Comparison of ENCODE assay signal across 8 mouse cellular contexts in the genomic region with DNA sequence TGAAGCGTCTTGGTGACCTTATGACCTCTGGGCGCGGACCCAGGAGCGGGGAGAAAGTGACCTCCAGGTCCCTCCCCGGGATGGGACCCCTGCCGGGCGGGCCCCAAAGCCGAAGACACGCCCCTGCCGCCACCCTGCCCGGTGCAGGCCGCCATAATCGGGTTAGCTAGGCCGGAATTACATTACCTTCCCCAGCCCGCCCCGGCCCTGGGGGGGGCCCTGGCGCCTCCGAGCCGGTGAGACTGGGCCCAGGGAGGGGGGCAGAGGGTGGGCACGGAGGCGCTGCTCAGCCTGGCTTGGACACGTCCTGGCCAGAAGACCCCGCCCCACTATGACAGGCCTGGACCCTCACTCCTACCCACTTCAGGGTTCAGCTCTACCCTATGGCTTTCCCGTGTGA. TPM values are rescaled to one million over a fixed set of nuclear protein-coding genes. Genes with fewer than 3 reads are reported as not detected.
DNase-seq lines count a peak whose midpoint lies in the region; ATAC-seq lines count a peak whose summit lies in the region.

No protein-coding gene starts in this region.

- no peaks in the 10 kb centered on the region for H3K36me3 ChIP-seq in forebrain, embryonic 11.5 days (ENCODE audit: control insufficient read depth, insufficient read depth, low read length)
- H3K36me3 ChIP-seq in forebrain, embryonic 15.5 days: no peaks in the 10 kb centered on the region
- no peaks in the 10 kb centered on the region for H3K36me3 ChIP-seq in neural tube, embryonic 11.5 days (ENCODE audit: control insufficient read depth, insufficient read depth, low read length)
- no peaks in the 10 kb centered on the region for H3K36me3 ChIP-seq in limb, embryonic 10.5 days

- H3K27me3 ChIP-seq in forebrain, embryonic 11.5 days (ENCODE audit: control insufficient read depth, insufficient read depth, low read length): peaks cover 88% of the 10 kb centered on the region
- peaks cover 95% of the 10 kb centered on the region for H3K27me3 ChIP-seq in forebrain, embryonic 15.5 days
- peaks cover 87% of the 10 kb centered on the region for H3K27me3 ChIP-seq in neural tube, embryonic 11.5 days (ENCODE audit: control insufficient read depth, insufficient read depth, low read length)
- H3K27me3 ChIP-seq in limb, embryonic 10.5 days (ENCODE audit: low read depth, poor library complexity, severe bottlenecking): peaks cover 100% of the 10 kb centered on the region

- H3K9ac ChIP-seq in forebrain, embryonic 11.5 days (ENCODE audit: low read length): no peak overlapping the region
- H3K9ac ChIP-seq in forebrain, embryonic 15.5 days (replicated peaks): no peak overlapping the region
- H3K9ac ChIP-seq in neural tube, embryonic 11.5 days (ENCODE audit: low read length): 0 out of 2 replicates have a peak overlapping the region, but pooled peaks have one; percentile 22

- 2% methylated on average over 23 of the region's 24 CpGs for WGBS in forebrain, embryonic 11.5 days
- under 1% methylated on average over 23 of the region's 24 CpGs for WGBS in forebrain, embryonic 15.5 days
- WGBS in neural tube, embryonic 11.5 days: 0% methylated on average over 24 of the region's 24 CpGs
- WGBS in limb, embryonic 10.5 days: 1% methylated on average over 24 of the region's 24 CpGs

- ATAC-seq in forebrain, embryonic 11.5 days (replicated peaks; ENCODE audit: low FRiP score): 0 out of 2 replicates have a peak, but pooled peaks have one; percentile 22
- ATAC-seq in forebrain, embryonic 15.5 days (replicated peaks): no peak; the same call in 1 of the 2 replicates
- ATAC-seq in neural tube, embryonic 11.5 days (ENCODE audit: insufficient read depth, low FRiP score, low TSS enrichment): no peak

- no peak for DNase-seq in forebrain, embryonic 11.5 days (ENCODE audit: low spot score)
- DNase-seq in neural tube, embryonic 11.5 days (ENCODE audit: low spot score): no peak
- no peak for DNase-seq in neural tube, embryonic 10.5 days (ENCODE audit: extremely low spot score, low spot score)
- no peak for DNase-seq in limb, embryonic 10.5 days (ENCODE audit: low spot score)
- no peak for DNase-seq in thymus, postnatal 10 days (ENCODE audit: low spot score in 2 of 2)
- DNase-seq in left cerebral cortex, adult 18-20 months (ENCODE audit: low spot score in 2 of 2): no peak
- no peak for DNase-seq in left cerebral cortex, adult 11 months (ENCODE audit: low spot score)

- H3K4me3 ChIP-seq in forebrain, embryonic 11.5 days (ENCODE audit: low read depth, low read length): no peak overlapping the region
- no peak overlapping the region for H3K4me3 ChIP-seq in forebrain, embryonic 15.5 days
- peak overlapping the region; percentile 23 for H3K4me3 ChIP-seq in neural tube, embryonic 11.5 days (ENCODE audit: low read depth, low read length)
- peak overlapping the region; percentile 44 for H3K4me3 ChIP-seq in limb, embryonic 10.5 days

- no peak overlapping the region for H3K4me2 ChIP-seq in forebrain, embryonic 11.5 days (ENCODE audit: low read depth, low read length, severe bottlenecking)
- H3K4me2 ChIP-seq in forebrain, embryonic 15.5 days (replicated peaks): no peak overlapping the region
- H3K4me2 ChIP-seq in neural tube, embryonic 11.5 days (ENCODE audit: low read depth): peak overlapping the region; percentile 27

- no peaks in the 10 kb centered on the region for H3K9me3 ChIP-seq in forebrain, embryonic 11.5 days (ENCODE audit: control insufficient read depth, low read length)
- no peaks in the 10 kb centered on the region for H3K9me3 ChIP-seq in forebrain, embryonic 15.5 days
- no peaks in the 10 kb centered on the region for H3K9me3 ChIP-seq in neural tube, embryonic 11.5 days (ENCODE audit: control insufficient read depth, low read length)
- no peaks in the 10 kb centered on the region for H3K9me3 ChIP-seq in limb, embryonic 10.5 days (replicated peaks)

- no peak overlapping the region for H3K27ac ChIP-seq in forebrain, embryonic 11.5 days (ENCODE audit: low read depth, low read length)
- H3K27ac ChIP-seq in forebrain, embryonic 15.5 days (replicated peaks): no peak overlapping the region
- H3K27ac ChIP-seq in neural tube, embryonic 11.5 days (ENCODE audit: low read depth, low read length): no peak overlapping the region; the same call in 1 of the 2 replicates
- 0 out of 2 replicates have a peak overlapping the region, but pooled peaks have one; percentile 27 for H3K27ac ChIP-seq in limb, embryonic 10.5 days

- H3K4me1 ChIP-seq in forebrain, embryonic 11.5 days (replicated peaks; ENCODE audit: control insufficient read depth, insufficient read depth, low read length): peaks cover 14% of the 10 kb centered on the region; the same call in 1 of the 2 replicates
- peaks cover 21% of the 10 kb centered on the region for H3K4me1 ChIP-seq in forebrain, embryonic 15.5 days
- H3K4me1 ChIP-seq in neural tube, embryonic 11.5 days (ENCODE audit: control insufficient read depth, insufficient read depth, low read length): peaks cover 7% of the 10 kb centered on the region; the same call in 1 of the 2 replicates
- H3K4me1 ChIP-seq in limb, embryonic 10.5 days: peaks cover 35% of the 10 kb centered on the region

RNA-seq across cellular contexts. Expression of gene Tlx2, which starts 1.1 kb away (rescaled TPM):
- polyA plus RNA-seq in forebrain, embryonic 11.5 days (2014; fragmentation: Nextera tagmentation; extraction: Ambion mirVana): not detected in 2 replicates
- polyA plus RNA-seq in forebrain, embryonic 15.5 days (2015; fragmentation: Nextera tagmentation; extraction: Ambion mirVana): not detected in 2 replicates
- 21.2 and 30.4 TPM in 2 replicates for polyA plus RNA-seq in neural tube, embryonic 11.5 days (2014; fragmentation: Nextera tagmentation; extraction: Ambion mirVana)
- 0.16 TPM in 1 of 2 replicates, not detected in the other for polyA plus RNA-seq in limb, embryonic 10.5 days (2016; fragmentation: Nextera tagmentation; extraction: Ambion mirVana)
- total RNA-seq in left cerebral cortex, adult 18-20 months (2021): not detected

RNA-seq across cellular contexts. Expression of gene Pcgf1, which starts 6.4 kb away (rescaled TPM):
- polyA plus RNA-seq in forebrain, embryonic 11.5 days (2014; fragmentation: Nextera tagmentation; extraction: Ambion mirVana): 34.3 and 36.4 TPM in 2 replicates
- 48.1 and 49.2 TPM in 2 replicates for polyA plus RNA-seq in forebrain, embryonic 15.5 days (2015; fragmentation: Nextera tagmentation; extraction: Ambion mirVana)
- polyA plus RNA-seq in neural tube, embryonic 11.5 days (2014; fragmentation: Nextera tagmentation; extraction: Ambion mirVana): 41.8 and 42.0 TPM in 2 replicates
- 46.5 and 46.9 TPM in 2 replicates for polyA plus RNA-seq in limb, embryonic 10.5 days (2016; fragmentation: Nextera tagmentation; extraction: Ambion mirVana)
- 10 to 100 TPM; 27.0 to 30.3 TPM for total RNA-seq in left cerebral cortex, adult 18-20 months (2021)

RNA-seq across cellular contexts. Expression of gene Dqx1, which starts 13.6 kb away (rescaled TPM):
- 0.85 and 1.3 TPM in 2 replicates for polyA plus RNA-seq in forebrain, embryonic 11.5 days (2014; fragmentation: Nextera tagmentation; extraction: Ambion mirVana)
- polyA plus RNA-seq in forebrain, embryonic 15.5 days (2015; fragmentation: Nextera tagmentation; extraction: Ambion mirVana): 0.34 and 0.42 TPM in 2 replicates
- 1.4 and 1.6 TPM in 2 replicates for polyA plus RNA-seq in neural tube, embryonic 11.5 days (2014; fragmentation: Nextera tagmentation; extraction: Ambion mirVana)
- 1.4 and 1.5 TPM in 2 replicates for polyA plus RNA-seq in limb, embryonic 10.5 days (2016; fragmentation: Nextera tagmentation; extraction: Ambion mirVana)
- total RNA-seq in left cerebral cortex, adult 18-20 months (2021): under 1 TPM; 0.56 to 0.93 TPM

RNA-seq across cellular contexts. Expression of gene Lbx2, which starts 14.9 kb away (rescaled TPM):
- 0.40 TPM in 1 of 2 replicates, not detected in the other for polyA plus RNA-seq in forebrain, embryonic 11.5 days (2014; fragmentation: Nextera tagmentation; extraction: Ambion mirVana)
- polyA plus RNA-seq in forebrain, embryonic 15.5 days (2015; fragmentation: Nextera tagmentation; extraction: Ambion mirVana): not detected in 2 replicates
- 2.5 and 2.7 TPM in 2 replicates for polyA plus RNA-seq in neural tube, embryonic 11.5 days (2014; fragmentation: Nextera tagmentation; extraction: Ambion mirVana)
- 0.82 and 1.5 TPM in 2 replicates for polyA plus RNA-seq in limb, embryonic 10.5 days (2016; fragmentation: Nextera tagmentation; extraction: Ambion mirVana)
- total RNA-seq in left cerebral cortex, adult 18-20 months (2021): not detected

RNA-seq across cellular contexts. Expression of gene Htra2, which starts 16.1 kb away (rescaled TPM):
- 30.1 and 32.5 TPM in 2 replicates for polyA plus RNA-seq in forebrain, embryonic 11.5 days (2014; fragmentation: Nextera tagmentation; extraction: Ambion mirVana)
- polyA plus RNA-seq in forebrain, embryonic 15.5 days (2015; fragmentation: Nextera tagmentation; extraction: Ambion mirVana): 69.9 and 71.0 TPM in 2 replicates
- polyA plus RNA-seq in neural tube, embryonic 11.5 days (2014; fragmentation: Nextera tagmentation; extraction: Ambion mirVana): 33.2 and 34.1 TPM in 2 replicates
- 76.2 and 82.6 TPM in 2 replicates for polyA plus RNA-seq in limb, embryonic 10.5 days (2016; fragmentation: Nextera tagmentation; extraction: Ambion mirVana)
- 10 to 100 TPM; 37.7 to 46.2 TPM for total RNA-seq in left cerebral cortex, adult 18-20 months (2021)

Comparison
In these comparisons a context has a peak if more than half of its experiments do, and no peak if none do; other contexts are left out.
1. H3K4me3 ChIP-seq: peak in neural tube, embryonic 11.5 days (single experiment) and limb, embryonic 10.5 days (single experiment); none in forebrain, embryonic 11.5 days (single experiment) and forebrain, embryonic 15.5 days (single experiment).
2. RNA of gene Tlx2, which starts 1.1 kb away (polyA plus RNA-seq): 21.2 to 30.4 TPM in neural tube, embryonic 11.5 days; 0.16 TPM in limb, embryonic 10.5 days, not detected in forebrain, embryonic 11.5 days and not detected in forebrain, embryonic 15.5 days; every median in the first group is over 10 times any median in the second.